Mouse (Mus musculus) heart, embryonic 15.5 days (tissue): Measurements from ENCODE around the gene Pidd1. TPM values are rescaled to one million over a fixed set of nuclear protein-coding genes. Genes with fewer than 3 reads are reported as not detected.

Source experiments
- ATAC-seq: fragments of 200-750 bp; cut with Nextera tagmentation; replicated peaks from 2 replicates; pipeline ENCODE4 v1.8.0; 2017; ENCODE audit warnings: low read depth, moderate TSS enrichment; ENCODE audit not compliant: insufficient number of reproducible peaks, insufficient read depth, low FRiP score
- H3K27ac ChIP-seq: fragments of 300-500 bp; sonication (generic); 2 replicates; pipeline ENCODE4 v1.5.1; 2015; ENCODE audit warnings: mild to moderate bottlenecking, inconsistent platforms
- H3K27me3 ChIP-seq: fragments of 300-500 bp; sonication (generic); 2 replicates; pipeline ENCODE4 v1.6.1; 2015; ENCODE audit warnings: inconsistent platforms
- H3K36me3 ChIP-seq: fragments of 300-500 bp; sonication (generic); 2 replicates; pipeline ENCODE4 v1.6.1; 2015; ENCODE audit warnings: mild to moderate bottlenecking, inconsistent platforms
- H3K4me1 ChIP-seq: fragments of 300-500 bp; sonication (generic); replicated peaks from 2 replicates; pipeline ENCODE4 v1.6.1; 2015; ENCODE audit warnings: inconsistent platforms
- H3K4me2 ChIP-seq: fragments of 300-500 bp; sonication (generic); 2 replicates; pipeline ENCODE4 v1.6.1; 2015; ENCODE audit warnings: inconsistent platforms, mild to moderate bottlenecking, moderate library complexity
- H3K4me3 ChIP-seq: fragments of 300-500 bp; sonication (generic); 2 replicates; pipeline ENCODE4 v1.5.1; 2015; ENCODE audit warnings: mild to moderate bottlenecking, inconsistent platforms
- H3K9ac ChIP-seq: fragments of 300-500 bp; sonication (generic); 2 replicates; pipeline ENCODE4 v1.6.1; 2015; ENCODE audit warnings: mild to moderate bottlenecking, inconsistent platforms
- H3K9me3 ChIP-seq: fragments of 300-500 bp; sonication (generic); replicated peaks from 2 replicates; pipeline ENCODE4 v1.6.1; 2016; ENCODE audit warnings: inconsistent platforms
- WGBS: fragments of 180-500 bp; shearing (Covaris S2); methylation state at CpG from one replicate; pipeline ENCODE4 v1.1.7; 2015; ENCODE audit warnings: mixed read lengths; 5-methylcytosine and 5-hydroxymethylcytosine counted together
- polyA plus RNA-seq: library from polyadenylated mRNA; unstranded; fragments of >200 nt; fragmentation: Nextera tagmentation; extraction: Ambion mirVana; gene quantifications from 2 replicates; pipeline ENCODE4 v1.2.1, GENCODE M21; 2015

The Pidd1 gene
- polyA plus RNA-seq, 1 experiment from 2014 or later = 6.7 TPM

DNA sequence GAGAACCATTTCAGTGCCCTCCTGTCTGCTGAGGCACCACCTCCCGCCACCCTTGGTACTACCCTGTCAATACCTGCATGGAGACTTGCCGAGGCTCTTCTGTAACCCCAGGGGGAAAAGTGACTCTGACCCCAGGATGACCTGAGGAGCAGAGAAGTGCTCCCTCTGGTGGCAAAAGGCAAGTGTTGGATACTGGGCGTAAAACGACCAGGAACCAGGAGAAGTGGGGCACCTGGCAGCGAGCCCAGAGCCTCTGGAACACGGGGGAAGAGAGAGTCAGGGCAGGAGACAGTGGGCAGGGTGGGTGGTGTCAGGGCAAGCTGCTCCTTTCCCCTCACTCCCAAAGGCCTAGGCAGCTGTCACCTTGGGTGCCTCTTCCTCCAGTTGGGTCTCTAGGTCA is 3.2 kb downstream of the Pidd1 start:
- 27% methylated on average over 6 of the region's 6 CpGs for WGBS
- H3K4me2 ChIP-seq = no peak overlapping the region
- H3K9ac ChIP-seq = no peak overlapping the region
- H3K4me3 ChIP-seq = no peak overlapping the region
- no peaks in the 10 kb centered on the region for H3K27me3 ChIP-seq
- H3K27ac ChIP-seq = no peak overlapping the region
- peaks cover 14% of the 10 kb centered on the region for H3K36me3 ChIP-seq
- H3K9me3 ChIP-seq = no peaks in the 10 kb centered on the region
- no peak for ATAC-seq
- peaks cover 51% of the 10 kb centered on the region for H3K4me1 ChIP-seq

DNA sequence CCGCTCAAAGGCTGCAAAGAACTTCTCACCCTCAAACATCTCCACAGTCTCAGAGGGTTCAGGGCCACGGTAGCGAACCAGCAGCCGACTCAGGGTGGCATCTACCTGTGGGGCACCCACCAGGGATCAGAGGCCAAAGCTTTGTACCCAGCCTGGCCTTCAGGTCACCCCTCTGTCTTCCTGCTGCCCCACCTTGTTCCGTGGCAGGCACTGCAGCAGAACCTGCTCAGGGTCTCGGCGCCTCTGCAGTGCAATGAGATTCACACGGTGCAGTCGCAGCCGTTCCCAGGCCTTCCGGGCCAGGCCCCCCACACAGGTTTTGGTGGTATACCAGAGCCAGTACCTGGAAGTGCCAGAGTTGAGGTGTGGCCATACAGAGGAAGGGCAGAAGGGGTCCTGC is 4.0 kb downstream of the Pidd1 start:
- Histone ChIP-seq H3K4me1 (peaks cover 57% of the 10 kb centered on the region), H3K36me3 (peaks cover 14% of the 10 kb centered on the region), H3K27me3 (no peaks in the 10 kb centered on the region), H3K9ac (no peak overlapping the region), H3K4me3 (no peak overlapping the region), H3K27ac (no peak overlapping the region), H3K9me3 (no peaks in the 10 kb centered on the region), H3K4me2 (no peak overlapping the region)
- ATAC-seq = no peak
- WGBS = 95% methylated on average over 11 of the region's 11 CpGs

DNA sequence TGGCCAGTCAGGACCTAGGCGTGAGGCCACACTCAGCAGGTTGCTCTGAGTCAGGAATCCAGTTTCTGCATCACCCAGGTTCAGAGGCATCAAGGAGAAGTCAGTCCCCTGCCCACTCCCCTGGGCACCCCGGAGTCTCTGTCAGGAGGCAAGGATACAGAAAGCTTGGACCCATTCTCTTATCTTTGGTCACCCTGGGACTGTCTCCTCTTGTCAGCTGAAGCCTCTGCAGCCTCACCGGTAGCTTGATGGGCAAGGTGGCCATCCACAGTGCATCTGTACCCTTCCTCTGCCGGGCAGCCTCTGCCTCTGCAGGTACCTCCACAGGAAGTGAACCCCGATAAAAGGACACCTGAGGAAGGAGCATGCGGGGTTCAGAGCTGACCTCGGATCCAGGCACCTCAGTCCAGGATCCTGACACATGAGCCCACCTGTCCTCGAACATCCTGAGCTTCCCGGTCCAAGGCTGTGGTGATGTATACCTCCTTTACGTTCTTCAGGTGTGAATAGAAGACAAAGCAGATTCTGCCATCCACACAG is 4.6 kb downstream of the Pidd1 start:
- Histone ChIP-seq H3K4me1 (peaks cover 61% of the 10 kb centered on the region), H3K9me3 (no peaks in the 10 kb centered on the region), H3K27ac (no peak overlapping the region), H3K4me3 (no peak overlapping the region), H3K27me3 (no peaks in the 10 kb centered on the region), H3K4me2 (no peak overlapping the region), H3K9ac (no peak overlapping the region; the same call in 1 of the 2 replicates), H3K36me3 (peaks cover 14% of the 10 kb centered on the region)
- WGBS = 94% methylated on average over 10 of the region's 10 CpGs
- no peak for ATAC-seq

DNA sequence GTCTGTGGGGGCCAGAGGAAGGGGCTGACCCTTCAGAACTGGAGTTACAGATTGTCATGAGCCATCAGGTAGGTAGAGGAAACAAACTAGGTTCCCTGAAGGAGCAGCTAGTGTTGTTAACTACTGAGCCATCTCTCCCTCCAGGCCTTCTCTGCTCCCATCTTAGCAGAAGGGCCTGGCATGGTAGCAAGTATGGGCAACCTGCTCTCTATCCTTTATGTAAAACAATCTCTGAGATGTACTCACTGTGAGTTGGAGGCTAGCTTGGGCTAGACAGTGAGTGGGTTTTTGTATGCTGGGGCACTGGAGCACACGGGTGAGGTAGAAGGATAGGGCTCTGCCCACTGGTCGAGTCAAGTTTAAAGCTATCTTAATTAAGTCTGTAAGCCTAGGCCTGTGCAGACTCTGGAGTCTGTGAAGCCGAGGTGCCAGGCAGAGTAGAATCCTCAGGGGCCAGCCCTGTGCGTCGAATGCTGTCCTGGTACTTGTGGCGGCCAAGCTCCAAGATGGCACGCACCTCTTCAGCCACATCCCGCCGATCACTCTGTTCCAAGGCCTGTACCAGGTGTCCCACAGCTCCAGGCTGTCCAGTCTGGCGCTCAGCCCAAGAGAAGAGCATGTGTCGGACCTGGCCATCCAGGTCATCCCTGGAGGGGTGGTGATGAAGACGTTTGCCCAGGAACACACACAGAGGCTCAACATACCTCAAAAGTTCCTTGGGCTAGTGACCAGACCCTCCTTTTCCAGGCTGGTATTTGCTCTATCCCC is 5.4 kb downstream of the Pidd1 start:
- Histone ChIP-seq H3K36me3 (peaks cover 15% of the 10 kb centered on the region), H3K27ac (no peak overlapping the region), H3K4me2 (no peak overlapping the region), H3K9ac (no peak overlapping the region), H3K9me3 (no peaks in the 10 kb centered on the region), H3K27me3 (no peaks in the 10 kb centered on the region), H3K4me1 (peaks cover 62% of the 10 kb centered on the region), H3K4me3 (no peak overlapping the region)
- 91% methylated on average over 12 of the region's 12 CpGs for WGBS
- ATAC-seq = no peak

GRCm38 (mm10) chr7:141437178-141438120 is 6.4 kb downstream of the Pidd1 start, which contains the start of gene Slc25a22:
Gene Slc25a22 (minus strand): TSS chr7:141437892.
- H3K9ac ChIP-seq = peak within 1 kb of the TSS; percentile 71
- WGBS = 6% methylated on average over 53 of the region's 53 CpGs
- H3K4me2 ChIP-seq = peak within 1 kb of the TSS; percentile 89
- peaks cover 22% of the 10 kb centered on the region for H3K36me3 ChIP-seq
- no peaks in the 10 kb centered on the region for H3K9me3 ChIP-seq
- ATAC-seq = peak; percentile 68
- no peaks in the 10 kb centered on the region for H3K27me3 ChIP-seq
- peaks cover 55% of the 10 kb centered on the region for H3K4me1 ChIP-seq
- H3K27ac ChIP-seq = peak within 1 kb of the TSS; percentile 57
- peak within 1 kb of the TSS; percentile 63 for H3K4me3 ChIP-seq

DNA sequence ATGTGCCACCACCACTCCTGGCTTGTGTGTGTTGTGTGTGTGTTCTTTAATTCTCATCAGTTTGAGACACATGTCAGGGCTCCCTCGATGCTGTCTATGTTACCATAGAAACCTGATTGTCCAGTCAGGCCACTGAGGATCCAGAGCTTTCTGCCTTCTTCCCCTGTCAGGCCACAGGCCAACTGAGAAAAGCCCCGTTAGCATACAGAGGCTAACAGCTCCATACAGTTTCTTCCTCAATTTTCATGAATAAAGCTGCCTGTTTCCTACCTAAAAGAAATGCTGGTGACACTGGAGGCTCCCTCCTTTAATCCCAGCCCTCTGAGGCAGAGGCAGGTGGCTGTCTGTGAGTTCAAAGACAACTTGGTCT is 7.3 kb downstream of the Pidd1 start:
- Histone ChIP-seq H3K9ac (peak overlapping the region; percentile 71; the same call in 1 of the 2 replicates), H3K27me3 (no peaks in the 10 kb centered on the region), H3K27ac (no peak overlapping the region), H3K9me3 (no peaks in the 10 kb centered on the region), H3K4me1 (peaks cover 50% of the 10 kb centered on the region), H3K4me3 (peak overlapping the region; percentile 63), H3K36me3 (peaks cover 22% of the 10 kb centered on the region), H3K4me2 (peak overlapping the region; percentile 89)
- WGBS = 65% methylated on average over 2 of the region's 2 CpGs
- ATAC-seq = no peak

GRCm38 (mm10) chr7:141435856-141436522 is 7.8 kb downstream of the Pidd1 start:
- ATAC-seq = no peak
- Histone ChIP-seq H3K36me3 (peaks cover 22% of the 10 kb centered on the region), H3K9me3 (no peaks in the 10 kb centered on the region), H3K27ac (no peak overlapping the region), H3K9ac (no peak overlapping the region), H3K4me3 (no peak overlapping the region), H3K27me3 (no peaks in the 10 kb centered on the region), H3K4me1 (peaks cover 47% of the 10 kb centered on the region), H3K4me2 (peak overlapping the region; percentile 86)
- 83% methylated on average over 9 of the region's 9 CpGs for WGBS

DNA sequence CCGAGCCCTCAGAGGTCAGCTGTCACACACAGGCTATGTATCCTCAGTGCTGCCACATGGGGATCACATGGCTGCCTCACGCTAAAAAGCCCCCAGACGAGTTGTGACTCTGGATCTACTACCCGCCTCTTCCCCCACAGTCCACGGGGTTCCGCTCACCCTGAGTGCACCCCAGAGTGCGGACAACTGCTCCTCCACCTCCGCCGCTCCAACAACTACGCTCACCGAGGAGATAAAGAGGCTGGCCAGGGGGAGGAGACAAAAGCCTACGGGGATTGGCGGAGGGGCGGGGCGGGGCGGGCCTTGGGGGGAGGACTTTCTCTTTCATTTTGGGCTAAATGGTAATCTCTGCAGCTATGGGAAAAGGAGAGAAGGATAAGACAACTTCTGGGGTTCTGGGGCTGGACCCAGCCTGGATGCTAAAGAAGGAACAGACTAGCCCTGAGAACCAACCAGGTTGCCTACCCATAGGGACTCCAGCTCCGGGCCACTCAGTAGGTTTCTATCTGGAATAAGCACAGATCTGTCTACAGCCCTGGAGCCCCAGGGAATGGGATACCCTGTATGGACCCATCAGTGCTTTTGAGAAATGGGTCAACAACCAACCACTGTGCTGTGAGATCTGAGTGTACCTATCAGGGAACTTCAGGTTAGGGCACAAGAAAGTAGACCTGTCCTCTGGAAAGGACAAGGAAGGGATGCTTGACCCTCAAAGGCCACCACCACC is 8.5 kb downstream of the Pidd1 start:
- H3K9ac ChIP-seq = peak overlapping the region; percentile 61
- peak overlapping the region; percentile 86 for H3K4me2 ChIP-seq
- H3K27me3 ChIP-seq = no peaks in the 10 kb centered on the region
- H3K9me3 ChIP-seq = no peaks in the 10 kb centered on the region
- 4% methylated on average over 17 of the region's 17 CpGs for WGBS
- 0 out of 2 replicates have a peak, but pooled peaks have one; percentile 11 for ATAC-seq
- peaks cover 43% of the 10 kb centered on the region for H3K4me1 ChIP-seq
- peak overlapping the region; percentile 58 for H3K4me3 ChIP-seq
- H3K27ac ChIP-seq = peak overlapping the region; percentile 69
- H3K36me3 ChIP-seq = peaks cover 22% of the 10 kb centered on the region

- H3K4me1 ChIP-seq = peaks cover 51% of the 10 kb centered on the region
- no peak for ATAC-seq
- H3K4me2 ChIP-seq = peak overlapping the region; percentile 86
- peak overlapping the region; percentile 58 for H3K4me3 ChIP-seq
- no peaks in the 10 kb centered on the region for H3K9me3 ChIP-seq
- H3K9ac ChIP-seq = peak overlapping the region; percentile 61
- peaks cover 22% of the 10 kb centered on the region for H3K36me3 ChIP-seq
- peak overlapping the region; percentile 69 for H3K27ac ChIP-seq
- 12% methylated on average over 8 of the region's 8 CpGs for WGBS
- no peaks in the 10 kb centered on the region for H3K27me3 ChIP-seq
These were observed 9.4 kb downstream of the Pidd1 start for GRCm38 (mm10) chr7:141434464-141434863.

GRCm38 (mm10) chr7:141433517-141434400 is 10.1 kb downstream of the Pidd1 start:
- no peak for ATAC-seq
- H3K4me3 ChIP-seq = peak overlapping the region; percentile 58
- peaks cover 58% of the 10 kb centered on the region for H3K4me1 ChIP-seq
- peaks cover 14% of the 10 kb centered on the region for H3K36me3 ChIP-seq
- H3K9me3 ChIP-seq = no peaks in the 10 kb centered on the region
- no peaks in the 10 kb centered on the region for H3K27me3 ChIP-seq
- 74% methylated on average over 15 of the region's 15 CpGs for WGBS
- H3K4me2 ChIP-seq = peak overlapping the region; percentile 86
- peak overlapping the region; percentile 61 for H3K9ac ChIP-seq
- H3K27ac ChIP-seq = no peak overlapping the region
